8 mouse cellular contexts compared by ENCODE assay signal in the genomic region with DNA sequence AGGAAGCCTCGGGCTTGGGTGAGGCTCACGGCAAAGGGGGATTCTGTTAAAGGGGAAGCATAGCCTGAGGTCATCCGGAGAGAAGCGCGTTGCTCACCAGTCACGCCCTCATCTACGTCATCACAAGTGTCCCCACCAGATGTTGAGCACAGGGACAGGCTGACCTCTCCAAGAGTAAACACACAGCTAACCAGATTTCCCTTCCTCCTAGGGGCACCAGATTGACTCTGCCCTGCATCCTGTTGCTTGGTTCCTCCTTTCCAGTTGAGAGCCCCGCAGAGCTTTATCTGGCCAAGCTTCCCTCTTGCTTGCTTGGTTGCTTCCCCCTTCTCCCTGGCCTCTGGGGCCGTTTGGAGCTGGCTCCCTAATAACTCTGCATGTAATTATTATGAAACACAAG.
A peak's percentile ranks its signal among the peaks of the same experiment; 100 is the strongest.
DNase-seq lines count a peak whose midpoint lies in the region; ATAC-seq lines count a peak whose summit lies in the region.

No protein-coding gene starts in this region.

- DNase-seq in adrenal gland, adult 2 months, result peak; percentile 16
- no peak for DNase-seq in adrenal gland, postnatal 25 days
- peak; percentile 49 to 54 for DNase-seq in B cell, adult 2 months
- peak; percentile 47 to 58 for DNase-seq in kidney, postnatal 4 days
- DNase-seq in layer of hippocampus, adult 11-12 months (ENCODE audit: low spot score), result no peak
- DNase-seq in thymus, postnatal 14 days, result no peak

- peaks cover 13% of the 10 kb centered on the region for H3K4me1 ChIP-seq in heart, embryonic 12.5 days (replicated peaks)

- no peaks in the 10 kb centered on the region for H3K36me3 ChIP-seq in heart, embryonic 12.5 days

- H3K9ac ChIP-seq in heart, embryonic 12.5 days, result no peak overlapping the region

- H3K9me3 ChIP-seq in heart, embryonic 12.5 days (replicated peaks), result peaks cover 5% of the 10 kb centered on the region

- H3K4me2 ChIP-seq in heart, embryonic 12.5 days, result peak overlapping the region; percentile 37

- H3K4me3 ChIP-seq in heart, embryonic 12.5 days, result no peak overlapping the region

- peak; percentile 59 for ATAC-seq in heart, embryonic 12.5 days (ENCODE audit: insufficient number of reproducible peaks, low FRiP score)
- no peak for ATAC-seq in megakaryocyte-erythroid progenitor cell, adult 5-6 weeks (replicated peaks; ENCODE audit: low FRiP score, low TSS enrichment, poor library complexity, severe bottlenecking)

- H3K27me3 ChIP-seq in heart, embryonic 12.5 days (replicated peaks), result no peaks in the 10 kb centered on the region

- peak overlapping the region; percentile 44 for H3K27ac ChIP-seq in heart, embryonic 12.5 days (ENCODE audit: poor library complexity, severe bottlenecking)

- 19% methylated on average over 9 of the region's 9 CpGs for WGBS in heart, embryonic 12.5 days

Comparison
In these comparisons a context has a peak if more than half of its experiments do, and no peak if none do; other contexts are left out.
1. DNase-seq: peak in adrenal gland, adult 2 months (single experiment), B cell, adult 2 months (2 of 2) and kidney, postnatal 4 days (2 of 2); none in adrenal gland, postnatal 25 days (single experiment), layer of hippocampus, adult 11-12 months (single experiment) and thymus, postnatal 14 days (single experiment).